Mouse (Mus musculus) ES-CJ7 (cell line): ENCODE data around the gene Bmp3.

Source experiments
- DNase-seq: peaks from one replicate; pipeline ENCODE4 v3.0.0; 2011; ENCODE audit warnings: low read depth, low spot score

Gene Bmp3

GRCm38 (mm10) chr5:98854264-98854626 is at the start of gene Bmp3:
TSS of gene Bmp3 (plus strand) at chr5:98854415.
- DNase-seq = peak; percentile 29

- DNase-seq = no peak
Observed at GRCm38 (mm10) chr5:98804761-98805160, 49.5 kb upstream of the Bmp3 start.

- DNase-seq = no peak
Observed at GRCm38 (mm10) chr5:98806492-98806891, 47.7 kb upstream of the Bmp3 start.

- DNase-seq = no peak
Observed at GRCm38 (mm10) chr5:98807022-98807421, 47.2 kb upstream of the Bmp3 start.

GRCm38 (mm10) chr5:98807953-98808352 is 46.3 kb upstream of the Bmp3 start:
- DNase-seq = no peak

- DNase-seq = no peak
Observed at GRCm38 (mm10) chr5:98812380-98812779, 41.8 kb upstream of the Bmp3 start.

- DNase-seq = no peak
Observed at GRCm38 (mm10) chr5:98815269-98815668, 38.9 kb upstream of the Bmp3 start.

- DNase-seq = no peak
Observed at GRCm38 (mm10) chr5:98833760-98834159, 20.5 kb upstream of the Bmp3 start.

GRCm38 (mm10) chr5:98834300-98834699 is 19.9 kb upstream of the Bmp3 start:
- no peak for DNase-seq

- no peak for DNase-seq
Observed at GRCm38 (mm10) chr5:98842600-98843310, 11.5 kb upstream of the Bmp3 start.

GRCm38 (mm10) chr5:98844664-98845063 is 9.6 kb upstream of the Bmp3 start:
- DNase-seq = no peak

GRCm38 (mm10) chr5:98854627-98855564 is 681 bp downstream of the Bmp3 start:
- DNase-seq = peak; percentile 21

- DNase-seq = peak; percentile 21
Observed at GRCm38 (mm10) chr5:98855741-98856140, 1.5 kb downstream of the Bmp3 start.

- DNase-seq = no peak
Observed at GRCm38 (mm10) chr5:98856356-98856755, 2.1 kb downstream of the Bmp3 start.

- peak; percentile 46 for DNase-seq
Observed at GRCm38 (mm10) chr5:98863891-98864290, 9.7 kb downstream of the Bmp3 start.

GRCm38 (mm10) chr5:98865146-98865545 is 10.9 kb downstream of the Bmp3 start:
- no peak for DNase-seq

GRCm38 (mm10) chr5:98876056-98876455 is 21.8 kb downstream of the Bmp3 start:
- no peak for DNase-seq

- peak; percentile 42 for DNase-seq
Observed at GRCm38 (mm10) chr5:98878891-98879290, 24.7 kb downstream of the Bmp3 start.

GRCm38 (mm10) chr5:98882096-98882495 is 27.9 kb downstream of the Bmp3 start:
- no peak for DNase-seq

GRCm38 (mm10) chr5:98890544-98891050 is 36.4 kb downstream of the Bmp3 start:
- no peak for DNase-seq

- DNase-seq = no peak
Observed at GRCm38 (mm10) chr5:98894281-98894680, 40.1 kb downstream of the Bmp3 start.

- DNase-seq = no peak
Observed at GRCm38 (mm10) chr5:98897946-98898345, 43.7 kb downstream of the Bmp3 start.

GRCm38 (mm10) chr5:98900926-98901325 is 46.7 kb downstream of the Bmp3 start:
- DNase-seq = no peak
